8 mouse cellular contexts compared by ENCODE assay signal in genomic region chr6:124522082-124522481, GRCm38 (mm10). TPM values are rescaled to one million over a fixed set of nuclear protein-coding genes. Genes with fewer than 3 reads are reported as not detected.
DNase-seq lines count a peak whose midpoint lies in the region.
"Not testable (repeated sequence)": the region's sequence is repeated elsewhere in the genome, so short reads cannot be mapped to it uniquely, and the experiment has no call there.
"Had no signal": no experiment of that assay in that cellular context is flagged by ENCODE, and none has a peak within 500 bp of the region (broad histone marks: within the 10 kb centered on the region; RNA-seq: fewer than 3 reads in every experiment).

No protein-coding gene starts in this region.

- peak; percentile 46 for DNase-seq in adrenal gland, postnatal 14 days
- peak; percentile 29 to 58 for DNase-seq in cerebellum, postnatal 14 days
- peak; percentile 55 to 58 for DNase-seq in frontal cortex, postnatal 36 days (ENCODE audit: low spot score in 2 of 2)
- peak; percentile 35 for DNase-seq in layer of hippocampus, adult 11-12 months (ENCODE audit: low spot score)
- peak; percentile 11 to 18 for DNase-seq in layer of hippocampus, postnatal 14 days (ENCODE audit: low spot score in 2 of 2)
- DNase-seq in left cerebral cortex, postnatal 36 days (ENCODE audit: low spot score in 2 of 2): peak; percentile 49 to 70
- peak; percentile 39 to 57 for DNase-seq in right cerebral cortex, adult 2 months (ENCODE audit: low spot score in 2 of 2)

- intact Hi-C loops in left cerebral cortex, postnatal 36 days (cut with DNase I): not testable (repeated sequence)

RNA-seq across cellular contexts. Expression of gene C1ra, which starts 9.9 kb away (rescaled TPM):
- 34.4 and 39.6 TPM in 2 replicates for total RNA-seq in adrenal gland, postnatal 14 days (2021)
- total RNA-seq in layer of hippocampus, postnatal 14 days (2021): 1 to 10 TPM in 1 of 2 experiments, under 1 TPM in 1; 0.91 to 1.3 TPM
- total RNA-seq in left cerebral cortex, postnatal 36 days (2021): 1 to 10 TPM; 1.3 to 1.4 TPM

RNA-seq across cellular contexts. Expression of gene C1s1, which starts 20.1 kb away (rescaled TPM):
- total RNA-seq in adrenal gland, postnatal 14 days (2021): 51.8 and 66.5 TPM in 2 replicates
- total RNA-seq in layer of hippocampus, postnatal 14 days (2021): 1 to 10 TPM; 1.7 to 2.2 TPM
- total RNA-seq in left cerebral cortex, postnatal 36 days (2021): 1 to 10 TPM; 1.2 to 2.5 TPM
- total RNA-seq: hematopoietic stem cell, adult 5-6 weeks had no signal

RNA-seq across cellular contexts. Expression of gene C1rl, which starts 29.2 kb away (rescaled TPM):
- 9.2 and 17.6 TPM in 2 replicates for total RNA-seq in adrenal gland, postnatal 14 days (2021)
- total RNA-seq in layer of hippocampus, postnatal 14 days (2021): under 1 TPM; 0.12 to 0.28 TPM
- total RNA-seq in left cerebral cortex, postnatal 36 days (2021): under 1 TPM; 0.25 to 0.34 TPM

RNA-seq across cellular contexts. Expression of gene C1rb, which starts 48.0 kb away (rescaled TPM):
- total RNA-seq in adrenal gland, postnatal 14 days (2021): 3.1 and 6.0 TPM in 2 replicates
- total RNA-seq in layer of hippocampus, postnatal 14 days (2021): not detected
- under 1 TPM; 0.15 to 0.23 TPM for total RNA-seq in left cerebral cortex, postnatal 36 days (2021)
- total RNA-seq: hematopoietic stem cell, adult 5-6 weeks had no signal

RNA-seq across cellular contexts. Expression of gene Clstn3, which starts 57.5 kb away (rescaled TPM):
- total RNA-seq in adrenal gland, postnatal 14 days (2021): 87.3 and 118 TPM in 2 replicates
- total RNA-seq in layer of hippocampus, postnatal 14 days (2021): 100 to 1,000 TPM; 283 to 312 TPM
- 100 to 1,000 TPM; 362 to 401 TPM for total RNA-seq in left cerebral cortex, postnatal 36 days (2021)

Comparison
In these comparisons a context has a peak if more than half of its experiments do, and no peak if none do; other contexts are left out.
1. Peak in every context shown above with its lines: DNase-seq.
2. RNA of gene C1ra, which starts 9.9 kb away (total RNA-seq): 34.4 to 39.6 TPM in adrenal gland, postnatal 14 days; 1.3 to 1.4 TPM in left cerebral cortex, postnatal 36 days and 0.91 to 1.3 TPM in layer of hippocampus, postnatal 14 days; every median in the first group is over 10 times any median in the second.
3. RNA of gene C1s1, which starts 20.1 kb away (total RNA-seq): 51.8 to 66.5 TPM in adrenal gland, postnatal 14 days; 1.2 to 2.5 TPM in left cerebral cortex, postnatal 36 days and 1.7 to 2.2 TPM in layer of hippocampus, postnatal 14 days; every median in the first group is over 10 times any median in the second.